Mouse (Mus musculus) 3134 (cell line): Measurements from ENCODE around the gene Denr.

Experiments
- DNase-seq: peaks from one replicate; pipeline ENCODE4 v3.0.0-alpha.2; 2011; ENCODE audit warnings: low spot score; ENCODE audit not compliant: insufficient read length; ENCODE audit errors: extremely low read depth

The Denr gene

DNA sequence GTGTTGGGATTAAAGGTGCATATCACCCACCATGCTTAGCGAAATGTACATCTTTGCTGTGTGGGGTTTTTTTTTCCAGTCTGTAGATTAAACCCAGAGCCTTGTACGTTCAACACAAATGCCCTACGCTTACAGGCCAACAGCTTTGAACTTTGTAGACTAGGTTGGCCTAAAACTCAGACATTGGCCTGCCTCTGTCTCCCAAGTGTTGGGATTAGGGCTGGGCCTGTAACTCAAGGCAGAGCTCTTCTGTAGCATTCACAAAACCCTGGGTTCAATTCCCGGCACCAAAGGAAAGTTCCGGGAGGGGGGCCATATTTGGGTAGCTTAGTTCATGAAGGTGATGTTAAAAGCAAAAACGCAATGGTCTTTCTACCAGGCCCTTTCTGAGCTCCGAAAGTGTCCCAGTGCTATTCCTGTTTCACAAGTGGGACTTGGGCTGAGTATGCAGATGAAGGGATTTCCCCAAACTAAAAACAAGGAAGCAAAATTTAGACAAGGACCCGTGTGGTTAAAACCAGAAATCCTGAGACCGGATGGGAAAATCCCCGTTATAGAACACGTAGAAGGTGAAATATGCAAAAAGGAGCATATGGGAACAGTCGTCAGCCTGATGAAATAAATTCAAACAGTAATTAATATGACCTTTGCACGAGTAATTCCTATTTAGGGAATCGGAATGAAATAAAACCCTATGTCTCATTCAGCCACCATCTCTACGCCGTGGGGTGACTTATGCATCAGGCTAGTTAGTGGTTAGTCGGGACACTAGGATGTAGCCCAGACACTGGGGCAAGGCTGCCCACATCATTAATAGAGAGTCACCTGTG is 614 bp upstream of the Denr start:
- DNase-seq: no peak

DNA sequence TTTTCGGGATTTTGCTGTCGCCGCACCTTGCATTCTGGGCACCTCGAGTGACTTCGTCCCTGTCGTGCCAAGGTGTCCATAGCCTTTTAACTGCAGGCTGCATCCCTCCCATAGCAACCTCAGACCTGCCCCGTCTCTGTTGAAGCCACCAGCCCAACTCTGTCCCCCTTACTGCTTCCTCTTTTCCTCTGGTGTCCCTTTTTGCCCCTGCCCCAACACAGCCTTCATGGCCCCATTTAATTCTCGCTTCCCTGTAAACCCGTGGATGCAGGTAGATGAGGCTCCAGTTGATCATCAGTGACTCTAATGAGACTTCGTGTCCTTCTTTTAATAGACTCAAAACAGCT is 629 bp downstream of the Denr start:
- DNase-seq: no peak

- no peak for DNase-seq
These were observed 7.9 kb downstream of the Denr start for GRCm38 (mm10) chr5:123914852-123915251.

- no peak for DNase-seq
These were observed 15.1 kb downstream of the Denr start for GRCm38 (mm10) chr5:123922112-123922511.

DNA sequence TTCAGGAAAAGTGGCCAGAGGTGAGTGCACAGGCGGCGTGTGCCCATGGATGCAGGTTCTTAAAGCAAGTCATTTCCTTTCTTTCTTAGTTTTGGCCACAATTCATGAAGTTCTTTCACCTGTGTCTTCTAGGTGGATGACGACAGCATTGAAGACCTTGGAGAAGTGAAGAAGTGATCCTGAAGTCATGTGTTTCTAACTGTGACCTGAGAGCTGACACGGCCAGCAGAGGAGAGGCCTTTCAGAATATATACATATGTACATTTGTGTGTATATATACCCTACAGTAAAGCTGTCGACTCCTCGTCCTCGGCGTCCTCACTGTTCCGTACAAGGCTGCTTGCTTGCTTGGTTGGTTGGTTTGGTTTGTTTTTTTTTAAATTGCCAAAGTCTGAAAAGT is 20.1 kb downstream of the Denr start, which contains the start of gene Gm43518:
Gm43518 (plus strand) TSS at position 301 of the 400 bp plus-strand sequence.
- no peak for DNase-seq

- peak; percentile 94 for DNase-seq
These were observed 23.6 kb downstream of the Denr start, which contains the start of gene Ccdc62 for GRCm38 (mm10) chr5:123930508-123930989. Gene Ccdc62 (plus strand): TSS chr5:123930679.

DNA sequence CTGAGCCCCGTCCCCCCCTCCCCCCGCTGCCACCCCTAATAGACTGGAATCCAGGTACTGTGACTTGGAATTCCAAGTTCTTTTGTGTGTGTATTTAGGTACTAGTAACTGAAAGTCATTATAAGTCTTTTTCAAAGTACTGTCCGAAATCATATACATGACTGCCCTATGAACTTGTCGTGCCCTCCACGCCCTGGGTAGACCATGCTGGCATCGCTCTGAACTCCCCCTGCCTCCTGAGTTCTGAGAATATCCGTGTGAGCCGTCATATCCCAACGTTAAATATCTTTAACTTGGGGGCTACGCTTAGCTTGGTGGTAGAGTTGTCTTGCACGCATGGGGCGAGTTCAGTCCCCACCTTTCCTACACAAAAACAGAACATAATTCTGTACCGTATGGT is 24.2 kb downstream of the Denr start:
- DNase-seq: no peak

- DNase-seq: no peak
These were observed 26.0 kb downstream of the Denr start for GRCm38 (mm10) chr5:123932927-123933326.

GRCm38 (mm10) chr5:123933556-123933955 is 26.6 kb downstream of the Denr start:
- no peak for DNase-seq

DNA sequence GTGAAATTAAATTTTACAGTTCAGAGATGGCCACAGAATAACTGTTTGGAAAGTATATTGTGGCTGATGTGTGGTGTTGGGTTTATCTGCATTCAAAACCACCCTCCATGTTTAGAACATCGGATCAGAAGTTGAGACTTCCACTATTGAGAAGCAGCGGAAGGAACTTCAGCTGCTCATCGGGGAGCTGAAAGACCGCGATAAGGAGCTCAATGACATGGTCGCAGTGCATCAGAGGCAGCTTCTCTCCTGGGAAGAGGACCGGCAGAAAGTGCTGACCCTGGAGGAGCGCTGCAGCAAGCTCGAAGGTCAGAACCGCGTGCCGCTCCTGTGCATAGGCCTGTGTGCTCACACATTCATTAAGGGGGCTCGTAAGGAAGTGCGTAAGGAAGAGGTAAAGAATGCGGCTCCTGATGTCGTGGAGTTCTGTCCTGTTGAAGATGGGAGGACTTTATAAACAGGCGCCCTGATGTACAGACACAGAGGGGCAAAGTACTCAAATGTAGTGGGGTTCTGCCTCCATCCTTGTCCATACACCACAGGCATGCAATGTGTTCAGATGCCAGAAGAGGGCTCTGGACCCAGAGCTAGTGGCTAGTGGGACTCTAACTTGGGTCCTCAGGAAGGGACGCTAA is 27.1 kb downstream of the Denr start:
- no peak for DNase-seq

- no peak for DNase-seq
These were observed 29.0 kb downstream of the Denr start for GRCm38 (mm10) chr5:123935931-123936330.

DNA sequence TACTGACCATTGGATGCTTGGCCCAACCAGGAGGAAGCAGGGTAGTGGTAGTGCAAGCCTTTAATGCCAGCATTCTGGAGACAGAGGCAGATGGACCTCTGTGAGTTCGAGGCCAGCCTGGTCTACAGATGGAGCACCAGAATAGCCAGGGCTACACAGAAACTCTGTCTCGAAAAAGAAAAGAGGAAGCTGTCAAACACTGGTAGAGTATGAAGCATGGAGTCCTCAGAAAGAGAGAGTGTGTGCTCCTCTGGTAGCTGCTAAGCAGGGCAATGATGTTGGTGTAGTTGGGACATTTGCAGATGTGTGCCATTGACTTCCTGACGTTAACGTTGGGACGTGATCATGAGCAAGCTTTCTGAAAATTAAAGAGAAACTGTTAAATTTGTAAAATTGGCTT is 31.5 kb downstream of the Denr start:
- no peak for DNase-seq

GRCm38 (mm10) chr5:123946546-123946945 is 39.6 kb downstream of the Denr start:
- DNase-seq: no peak

GRCm38 (mm10) chr5:123947041-123947761 is 40.2 kb downstream of the Denr start:
- peak; percentile 38 for DNase-seq

DNA sequence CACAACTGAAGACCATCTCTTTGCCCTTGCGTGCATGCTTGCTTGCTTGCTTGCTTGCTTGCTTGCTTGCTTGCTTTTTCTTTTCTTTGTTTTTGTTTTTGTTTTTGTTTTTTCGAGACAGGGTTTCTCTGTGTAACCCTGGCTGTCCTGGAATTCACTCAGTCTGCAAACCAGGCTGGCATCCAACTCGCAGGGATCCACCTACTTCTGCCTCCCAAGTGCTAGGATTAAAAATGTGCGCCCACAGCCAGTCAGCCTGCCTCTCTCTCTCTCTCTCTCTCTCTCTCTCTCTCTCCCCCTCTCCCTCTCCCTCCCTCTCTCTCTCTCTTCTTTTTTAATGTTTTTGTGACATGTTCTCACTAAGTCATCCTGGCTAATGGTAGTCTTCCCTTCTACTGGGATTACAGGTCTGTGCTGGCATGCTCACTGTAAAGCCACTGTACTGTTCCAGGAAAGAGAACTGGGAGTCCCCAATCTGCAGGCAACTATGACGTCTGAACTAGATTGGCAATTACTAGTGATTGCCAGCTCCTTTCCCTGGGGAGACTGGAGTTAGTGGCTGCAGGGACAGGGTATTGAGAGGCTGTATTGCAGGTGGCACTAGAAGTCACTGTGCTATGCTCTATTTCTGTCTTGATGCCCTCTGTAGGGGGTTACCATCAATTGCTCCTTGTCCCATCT is 45.5 kb downstream of the Denr start:
- DNase-seq: no peak

GRCm38 (mm10) chr5:123957213-123957612 is 50.2 kb downstream of the Denr start:
- no peak for DNase-seq

DNA sequence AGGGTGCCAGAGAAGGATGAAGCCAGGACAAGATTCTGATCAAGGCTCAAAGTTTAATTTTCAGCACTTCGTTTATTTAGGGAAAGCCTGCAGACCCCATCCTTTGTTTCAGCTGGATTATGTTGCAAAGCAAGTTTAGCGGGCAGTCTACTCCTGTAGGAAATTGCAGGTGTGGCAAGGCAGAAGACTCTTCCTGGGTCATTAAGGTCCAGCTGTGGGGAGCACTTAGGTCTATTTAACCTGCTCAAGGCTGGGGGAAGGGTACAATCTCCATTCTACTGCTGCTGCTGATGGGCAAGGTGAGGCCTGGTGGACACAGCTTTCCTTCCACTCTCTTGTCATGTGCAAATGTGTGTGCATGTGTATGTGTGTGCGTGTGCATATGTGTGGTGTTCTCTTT is 52.0 kb downstream of the Denr start:
- no peak for DNase-seq

DNA sequence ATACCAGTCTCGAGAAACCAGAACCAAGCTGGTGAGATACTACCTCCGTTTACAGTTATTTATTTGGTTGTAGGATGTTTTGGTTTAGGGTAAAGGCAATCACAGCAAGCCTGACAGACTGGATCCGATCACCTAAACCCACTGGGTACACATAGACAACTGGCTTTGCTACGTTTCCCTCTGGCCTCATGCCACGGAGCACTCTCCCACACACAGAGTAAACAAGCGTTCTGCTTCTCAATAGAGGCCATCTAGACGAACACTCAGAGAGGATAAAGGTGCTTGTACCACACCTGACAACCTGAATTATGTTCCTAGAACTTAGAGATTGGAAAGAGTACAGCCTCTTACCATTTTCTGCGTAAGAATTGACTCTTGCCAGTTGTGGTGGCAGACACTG is 53.2 kb downstream of the Denr start:
- no peak for DNase-seq

DNA sequence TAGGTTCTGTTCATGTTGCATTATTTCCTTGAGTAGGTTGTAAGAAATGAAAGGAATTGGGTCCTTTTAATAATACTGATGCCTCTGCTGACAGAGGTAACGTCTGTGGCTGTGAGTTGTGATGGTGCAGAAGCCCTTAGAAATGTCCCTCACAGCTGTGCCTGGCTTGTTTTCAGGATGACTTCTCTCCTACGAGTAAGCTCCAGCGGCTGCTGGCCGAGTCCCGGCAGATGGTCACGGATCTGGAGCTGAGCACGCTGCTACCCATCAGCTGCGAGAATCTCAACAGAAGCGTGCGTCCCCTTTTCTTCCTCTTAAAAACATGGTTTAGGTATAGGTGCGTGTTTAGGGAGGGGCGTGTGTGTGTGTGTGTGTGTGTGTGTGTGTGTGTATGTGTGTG is 54.1 kb downstream of the Denr start:
- DNase-seq: no peak

DNA sequence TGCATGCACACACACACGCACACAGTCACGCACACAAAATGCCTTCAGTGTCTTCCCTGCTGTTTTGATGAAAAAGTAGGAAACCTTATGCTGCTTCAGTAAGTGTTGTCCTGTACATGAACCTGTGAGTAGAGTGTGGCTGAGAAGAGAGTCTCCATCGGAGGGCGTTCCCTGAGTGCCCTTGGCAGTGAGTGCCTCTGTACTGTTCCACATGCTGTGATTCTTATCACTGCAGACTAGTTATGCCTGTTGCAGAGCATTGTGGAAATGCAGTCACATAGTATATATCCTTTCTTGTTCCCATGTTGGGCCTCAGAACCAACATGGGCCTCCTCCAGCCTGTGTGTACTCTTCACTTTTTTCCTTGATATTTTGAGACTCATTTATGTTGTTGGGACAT is 57.2 kb downstream of the Denr start:
- DNase-seq: no peak

DNA sequence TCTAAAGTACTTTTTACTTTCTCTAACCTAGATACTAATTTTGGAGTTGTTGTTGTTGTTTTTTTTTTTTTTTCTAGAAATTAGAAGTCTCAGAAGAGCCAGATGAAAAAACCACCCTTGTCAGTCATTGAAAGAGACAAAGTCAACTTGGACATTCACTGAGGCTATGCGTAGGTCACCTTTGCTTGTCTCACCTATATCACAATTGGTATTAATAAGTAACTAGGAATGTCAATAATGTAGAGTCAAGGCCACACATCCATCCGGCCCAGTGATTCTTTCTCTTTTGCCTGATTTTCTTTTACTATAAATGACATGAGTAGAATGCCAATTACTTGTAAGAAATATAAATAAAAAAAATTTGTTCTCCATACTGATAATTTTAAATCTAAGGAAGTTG is 59.8 kb downstream of the Denr start:
- no peak for DNase-seq
